Mouse (Mus musculus): ENCODE data around the gene Catsperg1. TPM values are rescaled to one million over a fixed set of nuclear protein-coding genes. Genes with fewer than 3 reads are reported as not detected.
"Not testable (repeated sequence)": the region's sequence is repeated elsewhere in the genome, so short reads cannot be mapped to it uniquely, and the experiment has no call there.

The Catsperg1 gene
- total and polyA plus RNA-seq, 3 experiments = 0.52 to 1.2 (median 0.73) TPM

GRCm38 (mm10) chr7:29170066-29170754 lies 43.6 kb downstream of the Catsperg1 start, which contains the start of the genes Ggn and Spred3:
Ggn (plus strand) TSS chr7:29170210.
Spred3 (minus strand) TSS chr7:29170411.
- peak; percentile 88 for DNase-seq

- peak; percentile 90 for DNase-seq
Observed at GRCm38 (mm10) chr7:29169231-29170065, 44.4 kb downstream of the Catsperg1 start.

- DNase-seq = no peak
Observed at GRCm38 (mm10) chr7:29168791-29169230, 45.0 kb downstream of the Catsperg1 start.

- DNase-seq = no peak
Observed at GRCm38 (mm10) chr7:29168121-29168695, 45.6 kb downstream of the Catsperg1 start.

DNA sequence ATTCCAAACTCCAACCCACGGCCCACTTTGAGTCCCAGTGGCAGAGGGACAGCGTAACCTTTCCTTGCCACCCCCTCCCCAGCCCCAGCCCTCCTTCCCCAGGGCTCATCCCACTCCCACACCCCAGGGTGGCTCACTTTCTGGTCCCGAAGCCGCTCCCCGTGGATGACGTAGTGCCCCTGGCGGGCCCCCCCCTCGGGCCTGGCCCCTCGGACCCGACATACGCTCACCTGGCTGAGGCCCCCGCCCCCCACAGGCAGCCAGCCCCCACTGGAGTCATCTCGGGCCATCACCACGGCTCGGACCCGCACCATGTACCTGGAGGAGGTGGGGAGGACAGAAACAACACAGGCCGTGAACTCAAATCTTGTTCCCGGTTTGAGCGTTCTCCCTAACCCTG lies 46.2 kb downstream of the Catsperg1 start:
- no peak for DNase-seq

DNA sequence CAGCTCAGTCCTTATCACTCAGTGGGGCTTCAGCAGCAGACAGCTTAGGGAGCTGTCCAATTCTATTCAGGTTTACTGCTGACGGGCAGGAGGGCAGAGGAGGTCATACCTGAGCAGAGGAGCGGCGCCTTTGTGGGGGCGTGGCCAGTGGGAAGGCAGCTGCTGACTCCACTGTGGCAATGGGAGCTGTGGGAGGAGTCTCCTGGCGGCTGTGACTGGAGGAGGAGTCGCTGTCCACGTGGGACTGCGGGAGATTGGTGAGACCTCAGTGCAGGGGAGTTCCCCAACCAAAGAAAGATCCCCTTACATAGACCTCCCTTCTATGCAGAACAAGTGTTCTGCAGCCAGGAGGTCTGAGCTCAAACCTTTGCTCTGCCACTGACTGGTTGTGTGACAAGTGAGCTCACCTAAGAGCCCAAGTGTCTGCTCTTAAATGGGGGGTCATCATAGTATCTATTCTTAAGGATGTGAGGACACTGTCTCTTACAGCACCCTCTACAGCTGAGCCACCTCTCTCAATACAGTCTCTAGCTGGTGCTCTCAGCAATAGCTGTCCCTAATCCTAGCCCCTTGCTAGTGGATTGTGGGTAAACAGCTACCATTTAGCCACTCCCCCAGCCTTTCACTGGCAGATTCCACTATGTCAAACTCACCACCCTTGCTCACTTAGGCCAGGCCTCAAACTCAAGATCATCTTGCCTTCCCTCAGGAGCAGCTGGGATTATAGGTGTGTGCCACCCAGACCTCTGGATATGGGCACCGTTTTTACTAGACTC lies 50.9 kb downstream of the Catsperg1 start:
- peak; percentile 33 for DNase-seq

- DNase-seq = no peak
Observed at GRCm38 (mm10) chr7:29162294-29162693, 51.5 kb downstream of the Catsperg1 start.

DNA sequence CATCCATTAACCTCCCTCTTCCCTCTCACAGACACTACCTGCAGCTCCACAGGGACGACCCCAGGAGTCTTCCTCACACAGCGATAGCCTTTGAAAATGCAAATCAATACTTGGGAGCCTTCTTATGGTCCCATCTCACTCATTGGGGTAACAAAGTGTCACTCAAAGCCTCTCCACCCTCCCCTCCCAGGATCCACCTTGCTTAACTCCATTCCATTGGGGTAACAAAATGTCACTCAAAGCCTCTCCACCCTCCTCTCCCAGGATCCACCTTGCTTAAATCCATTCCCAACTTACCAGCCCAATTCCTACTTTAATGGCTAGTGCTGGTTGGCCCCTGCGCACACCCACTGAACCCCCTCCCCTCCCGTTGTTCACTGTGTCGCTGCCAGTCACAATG lies 55.6 kb downstream of the Catsperg1 start:
- DNase-seq = no peak

- DNase-seq = peak; percentile 91
Observed at GRCm38 (mm10) chr7:29155838-29156782, 57.7 kb downstream of the Catsperg1 start, which contains the start of gene Fam98c. Fam98c (minus strand) TSS chr7:29156234.

- DNase-seq = peak; percentile 94
Observed at GRCm38 (mm10) chr7:29155196-29155837, 58.5 kb downstream of the Catsperg1 start.

DNA sequence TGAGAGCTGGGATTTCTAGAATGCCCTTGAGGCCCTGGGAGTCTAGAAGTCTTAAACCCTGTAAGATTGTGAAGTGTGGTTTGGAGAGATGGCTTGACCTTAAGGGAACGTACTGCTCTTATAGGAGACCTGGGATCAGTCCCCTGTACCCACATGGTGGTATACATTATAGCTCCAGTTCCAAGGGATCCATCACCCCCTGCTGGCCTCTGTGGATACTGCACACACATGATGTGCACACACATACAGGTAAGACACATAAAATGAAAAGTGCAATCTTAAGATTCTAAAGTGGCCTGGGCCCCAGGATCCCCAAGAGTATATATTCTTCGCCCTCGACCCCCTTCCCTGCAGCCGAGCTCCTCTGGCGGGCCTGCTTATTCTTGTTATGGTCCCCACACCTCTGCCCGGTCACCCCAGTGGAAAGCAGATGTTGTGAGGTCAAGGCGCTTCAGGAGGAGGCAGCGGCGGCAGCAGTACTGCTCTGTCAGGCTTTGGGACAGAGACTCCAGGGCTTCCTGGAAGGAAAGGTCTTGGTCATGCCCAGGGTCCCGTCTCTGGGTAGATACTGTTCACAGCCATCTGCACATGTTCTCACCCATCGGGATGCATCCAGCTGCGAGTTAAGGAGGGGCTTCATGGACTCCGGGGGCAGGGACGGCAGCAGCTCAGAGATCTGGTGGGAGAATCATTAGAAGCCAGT lies 59.7 kb downstream of the Catsperg1 start:
- no peak for DNase-seq

DNA sequence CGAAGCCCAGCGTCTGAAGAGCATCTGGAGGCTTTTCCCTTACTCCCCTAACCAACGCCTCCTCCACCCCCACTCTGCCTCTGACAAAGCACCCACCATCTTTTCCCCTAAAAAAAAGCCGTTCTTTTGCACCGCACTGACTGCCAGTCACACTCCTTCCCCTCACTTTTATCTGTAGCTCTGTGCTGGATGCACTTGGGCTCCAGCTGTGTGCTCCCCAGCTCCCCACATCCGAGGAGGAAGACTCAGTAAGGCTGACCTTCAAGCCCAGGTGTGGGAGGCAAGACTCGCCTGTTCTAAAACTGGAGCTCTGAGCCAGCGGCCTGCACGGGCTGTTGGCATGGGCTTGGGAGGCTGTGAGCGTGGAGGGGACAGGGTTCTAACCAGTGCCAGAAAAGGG lies 62.3 kb downstream of the Catsperg1 start:
- DNase-seq = no peak

- no peak for DNase-seq
Observed at GRCm38 (mm10) chr7:29148771-29149170, 65.1 kb downstream of the Catsperg1 start.

DNA sequence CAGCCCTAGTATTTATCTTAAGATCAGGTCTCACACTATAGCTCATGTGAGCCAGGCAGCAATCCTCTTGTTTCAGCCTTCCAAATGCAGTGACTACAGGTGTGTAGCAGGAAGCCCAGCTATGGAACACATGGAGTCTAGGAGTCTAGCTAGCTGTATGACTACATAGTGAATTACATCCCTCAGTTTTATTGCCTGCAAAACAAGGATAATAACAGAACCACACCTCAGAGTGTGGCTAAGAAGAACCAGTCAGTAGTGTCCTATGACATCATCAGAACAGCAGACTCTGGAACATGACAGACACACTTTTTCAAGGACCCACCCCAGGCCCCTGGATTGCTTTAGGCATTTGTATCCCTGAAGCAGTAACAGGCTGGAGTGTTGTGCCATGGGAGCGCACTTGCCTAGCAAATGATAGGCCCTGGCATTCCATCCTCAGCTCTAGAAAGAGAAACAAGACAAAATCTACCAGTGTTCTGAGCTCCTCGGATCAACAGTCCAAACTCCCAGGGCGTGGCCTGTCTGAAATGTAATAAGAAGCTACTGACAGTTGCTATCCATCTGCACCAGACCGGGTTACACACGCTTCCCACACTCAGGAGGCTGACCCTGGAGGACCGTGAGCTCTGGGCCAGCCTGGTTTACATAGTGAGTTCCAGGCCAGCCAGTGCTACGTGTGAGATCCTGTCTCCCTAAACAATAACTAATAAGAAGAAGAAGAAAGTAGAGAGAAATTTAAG lies 67.0 kb downstream of the Catsperg1 start:
- no peak for DNase-seq

DNA sequence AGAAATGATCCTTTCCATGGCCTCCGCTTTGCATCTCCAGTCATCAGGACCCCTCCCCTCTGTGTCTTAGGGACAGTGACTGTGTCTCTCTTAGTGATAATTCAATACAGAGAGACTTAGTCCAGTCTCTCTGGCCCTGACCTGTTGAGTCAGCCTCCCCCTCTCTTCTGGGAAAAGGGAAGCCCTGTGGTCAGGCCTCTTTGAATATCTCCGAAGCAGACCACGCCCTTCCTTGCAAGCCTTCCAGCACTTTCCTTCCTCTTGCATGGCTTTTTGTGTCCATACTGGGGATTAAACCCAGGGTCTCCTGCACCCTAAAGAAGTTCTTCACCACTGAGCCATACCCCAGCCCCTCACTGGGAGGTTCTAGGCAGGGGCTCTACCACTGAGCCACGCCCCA lies 69.8 kb downstream of the Catsperg1 start:
- peak; percentile 38 for DNase-seq

DNA sequence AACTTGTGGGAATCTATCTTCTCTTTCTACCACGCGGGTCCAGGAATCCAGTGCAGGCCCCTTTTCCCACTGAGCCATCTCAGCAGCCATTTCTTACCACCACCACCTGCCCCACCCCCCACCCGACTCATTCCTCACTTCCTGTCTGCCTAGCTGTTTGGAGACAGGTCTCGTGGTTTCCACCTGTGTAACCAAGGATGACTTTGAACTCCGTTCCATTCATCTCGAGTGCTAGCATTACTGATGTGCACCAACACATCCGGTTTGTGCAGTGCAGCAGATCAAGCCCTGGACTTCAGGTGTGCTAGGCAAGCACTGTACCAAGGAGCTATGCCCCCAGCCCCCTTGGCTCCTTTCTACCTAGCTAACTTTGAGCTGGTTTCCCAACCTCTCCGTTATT lies 72.4 kb downstream of the Catsperg1 start:
- no peak for DNase-seq

DNA sequence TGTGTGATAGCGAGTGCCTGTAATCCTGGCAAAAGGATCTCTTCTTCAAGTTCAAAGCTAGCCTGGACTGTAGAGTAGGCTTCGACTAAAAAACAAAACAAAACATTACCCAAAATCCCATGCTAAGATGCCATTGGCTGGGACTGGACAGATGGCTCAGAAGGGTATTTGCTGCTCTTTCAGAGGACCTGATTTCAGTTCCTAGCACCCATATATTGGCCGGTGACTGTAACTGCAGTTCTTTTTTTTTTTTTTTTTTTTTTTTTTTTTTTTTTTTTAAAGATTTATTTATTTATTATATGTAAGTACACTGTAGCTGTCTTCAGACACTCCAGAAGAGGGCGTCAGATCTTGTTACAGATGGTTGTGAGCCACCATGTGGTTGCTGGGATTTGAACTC lies 74.6 kb downstream of the Catsperg1 start:
- DNase-seq = not testable (repeated sequence)

GRCm38 (mm10) chr7:29137429-29137828 lies 76.4 kb downstream of the Catsperg1 start:
- peak; percentile 60 for DNase-seq
